Mouse (Mus musculus): ENCODE measurements at regions not wholly inside any gene's neighbourhood (a gene's known extent, or its start where the extent isn't known, plus 50 kb on each side); places are given as distances from the start of the nearest gene placed in this dataset.

GRCm38 (mm10) chr7:138083980-138084379, 313.6 kb downstream of the Tcerg1l start:
- no peak overlapping the region for H3K9ac ChIP-seq (ENCODE audit: low read length)
- WGBS = 16% methylated on average over 5 of the region's 5 CpGs
- H3K4me3 ChIP-seq (replicated peaks; ENCODE audit: low read length) = no peak overlapping the region
- no peak overlapping the region for H3K4me2 ChIP-seq (ENCODE audit: low read depth, low read length)
- H3K27me3 ChIP-seq (ENCODE audit: control insufficient read depth, insufficient read depth, low read length) = no peaks in the 10 kb centered on the region
- no peaks in the 10 kb centered on the region for H3K36me3 ChIP-seq (ENCODE audit: control insufficient read depth, insufficient read depth, low read length)
- no peak overlapping the region for H3K27ac ChIP-seq (ENCODE audit: low read length)
- H3K9me3 ChIP-seq (replicated peaks; ENCODE audit: control insufficient read depth, low read length) = no peaks in the 10 kb centered on the region
- ATAC-seq (ENCODE audit: insufficient read depth, low FRiP score) = peak; percentile 37; the same call in 1 of the 2 replicates
- no peaks in the 10 kb centered on the region for H3K4me1 ChIP-seq (ENCODE audit: control insufficient read depth, insufficient read depth, low read length)

DNA sequence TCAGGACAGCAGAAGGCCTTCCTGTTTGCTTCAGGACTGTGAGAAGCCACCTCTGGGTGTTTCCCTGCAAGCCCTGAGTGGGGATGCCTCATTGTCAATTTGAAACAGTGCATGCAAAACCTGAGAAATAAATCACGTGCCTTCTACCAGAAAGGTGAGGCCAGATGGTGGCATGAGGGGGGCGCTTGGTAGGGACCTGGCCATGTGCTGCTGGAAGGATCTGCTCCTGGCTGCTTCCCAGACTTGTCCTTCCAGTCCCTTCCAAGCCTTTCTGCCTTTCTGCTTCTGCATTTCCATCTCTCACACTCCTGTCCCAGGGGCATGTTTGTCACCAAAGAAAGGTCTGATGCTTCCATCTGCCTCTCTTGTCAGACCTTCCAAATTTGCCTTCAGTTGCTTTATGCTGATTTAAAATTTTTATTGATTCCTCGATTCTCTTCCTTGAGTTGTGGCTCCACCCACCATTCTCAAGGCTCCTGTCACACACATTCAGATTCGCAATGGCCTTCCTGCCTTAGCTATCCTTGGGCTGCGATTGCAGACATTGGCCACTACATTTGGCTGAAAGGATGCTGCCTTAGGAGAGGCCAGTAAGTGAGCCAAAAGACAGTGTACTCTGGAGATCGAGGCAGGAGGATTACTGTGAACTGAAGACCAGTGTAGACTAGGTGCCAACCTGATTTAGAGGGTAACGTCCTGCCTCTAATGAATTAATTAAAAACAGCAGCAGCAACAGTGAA, 289.9 kb downstream of the Tcerg1l start:
- ATAC-seq (ENCODE audit: insufficient read depth, low FRiP score) = no peak
- no peaks in the 10 kb centered on the region for H3K4me1 ChIP-seq (ENCODE audit: control insufficient read depth, insufficient read depth, low read length)
- no peaks in the 10 kb centered on the region for H3K36me3 ChIP-seq (ENCODE audit: control insufficient read depth, insufficient read depth, low read length)
- H3K27me3 ChIP-seq (ENCODE audit: control insufficient read depth, insufficient read depth, low read length) = no peaks in the 10 kb centered on the region
- no peak overlapping the region for H3K27ac ChIP-seq (ENCODE audit: low read length)
- H3K9ac ChIP-seq (ENCODE audit: low read length) = no peak overlapping the region
- no peak overlapping the region for H3K4me2 ChIP-seq (ENCODE audit: low read depth, low read length)
- no peaks in the 10 kb centered on the region for H3K9me3 ChIP-seq (replicated peaks; ENCODE audit: control insufficient read depth, low read length)
- no peak overlapping the region for H3K4me3 ChIP-seq (replicated peaks; ENCODE audit: low read length)
- WGBS = 74% methylated on average over 7 of the region's 7 CpGs

DNA sequence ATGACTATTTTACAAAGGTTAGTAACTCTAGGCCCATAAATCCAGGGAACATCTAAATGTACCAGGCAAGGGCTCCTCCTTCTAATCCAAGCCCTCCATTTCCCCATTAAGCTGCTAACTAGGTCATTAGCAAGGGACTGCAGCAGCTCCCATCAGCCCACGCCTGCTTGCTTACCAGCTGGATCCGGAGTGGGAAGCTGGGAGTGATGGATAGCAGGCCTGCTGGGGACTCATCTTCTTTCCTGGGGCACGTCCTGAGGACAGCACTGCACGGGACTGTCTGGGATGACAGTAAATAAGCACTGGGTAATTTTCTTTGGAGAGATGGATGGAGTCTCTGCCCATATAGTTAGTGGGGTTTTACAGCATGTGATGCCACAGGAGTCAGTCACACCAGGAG, 276.0 kb downstream of the Tcerg1l start:
- H3K4me3 ChIP-seq (replicated peaks; ENCODE audit: low read length) = no peak overlapping the region
- H3K27me3 ChIP-seq (ENCODE audit: control insufficient read depth, insufficient read depth, low read length) = no peaks in the 10 kb centered on the region
- no peak overlapping the region for H3K27ac ChIP-seq (ENCODE audit: low read length)
- H3K4me1 ChIP-seq (ENCODE audit: control insufficient read depth, insufficient read depth, low read length) = no peaks in the 10 kb centered on the region
- H3K36me3 ChIP-seq (ENCODE audit: control insufficient read depth, insufficient read depth, low read length) = no peaks in the 10 kb centered on the region
- H3K9ac ChIP-seq (ENCODE audit: low read length) = no peak overlapping the region
- ATAC-seq (ENCODE audit: insufficient read depth, low FRiP score) = no peak
- H3K9me3 ChIP-seq (replicated peaks; ENCODE audit: control insufficient read depth, low read length) = no peaks in the 10 kb centered on the region
- no peak overlapping the region for H3K4me2 ChIP-seq (ENCODE audit: low read depth, low read length)
- 32% methylated on average over 4 of the region's 4 CpGs for WGBS

- H3K4me1 ChIP-seq (ENCODE audit: control insufficient read depth, insufficient read depth, low read length) = no peaks in the 10 kb centered on the region
- H3K4me3 ChIP-seq (replicated peaks; ENCODE audit: low read length) = no peak overlapping the region
- H3K4me2 ChIP-seq (ENCODE audit: low read depth, low read length) = no peak overlapping the region
- no peaks in the 10 kb centered on the region for H3K27me3 ChIP-seq (ENCODE audit: control insufficient read depth, insufficient read depth, low read length)
- WGBS = 49% methylated on average over 2 of the region's 2 CpGs
- no peaks in the 10 kb centered on the region for H3K9me3 ChIP-seq (replicated peaks; ENCODE audit: control insufficient read depth, low read length)
- H3K27ac ChIP-seq (ENCODE audit: low read length) = no peak overlapping the region
- no peak overlapping the region for H3K9ac ChIP-seq (ENCODE audit: low read length)
- ATAC-seq (ENCODE audit: insufficient read depth, low FRiP score) = no peak
- H3K36me3 ChIP-seq (ENCODE audit: control insufficient read depth, insufficient read depth, low read length) = no peaks in the 10 kb centered on the region
Measured at GRCm38 (mm10) chr7:138129701-138130100, 267.8 kb downstream of the Tcerg1l start.

- ATAC-seq (ENCODE audit: insufficient read depth, low FRiP score) = no peak
- Histone ChIP-seq H3K4me1 (ENCODE audit: control insufficient read depth, insufficient read depth, low read length) (no peaks in the 10 kb centered on the region), H3K9ac (ENCODE audit: low read length) (no peak overlapping the region), H3K27me3 (ENCODE audit: control insufficient read depth, insufficient read depth, low read length) (no peaks in the 10 kb centered on the region), H3K9me3 (replicated peaks; ENCODE audit: control insufficient read depth, low read length) (no peaks in the 10 kb centered on the region), H3K4me3 (replicated peaks; ENCODE audit: low read length) (no peak overlapping the region), H3K4me2 (ENCODE audit: low read depth, low read length) (no peak overlapping the region), H3K27ac (ENCODE audit: low read length) (no peak overlapping the region), H3K36me3 (ENCODE audit: control insufficient read depth, insufficient read depth, low read length) (no peaks in the 10 kb centered on the region)
- 88% methylated on average over 6 of the region's 6 CpGs for WGBS
Measured at GRCm38 (mm10) chr7:138133427-138133826, 264.1 kb downstream of the Tcerg1l start.

DNA sequence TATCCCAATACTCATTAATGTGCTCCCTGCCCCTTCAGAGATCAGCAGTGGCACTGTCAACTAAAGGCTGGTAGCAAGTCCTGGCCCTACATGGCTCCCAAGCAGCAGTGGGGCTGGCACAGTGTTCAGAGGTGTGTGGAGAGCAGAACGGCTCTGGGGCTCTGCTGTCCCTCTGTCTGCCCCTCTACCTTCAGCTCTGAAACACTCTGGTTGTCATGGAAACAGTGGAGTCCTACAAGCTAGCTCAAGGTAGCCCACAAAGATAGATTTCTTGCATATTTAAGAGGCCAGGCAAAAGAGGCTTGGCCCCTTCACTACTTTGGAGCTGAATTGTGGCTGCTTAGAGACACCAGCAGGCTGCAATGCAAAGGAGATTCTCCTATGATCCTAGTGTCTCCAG, 259.6 kb downstream of the Tcerg1l start:
- no peak for ATAC-seq (ENCODE audit: insufficient read depth, low FRiP score)
- H3K36me3 ChIP-seq (ENCODE audit: control insufficient read depth, insufficient read depth, low read length) = no peaks in the 10 kb centered on the region
- H3K4me1 ChIP-seq (ENCODE audit: control insufficient read depth, insufficient read depth, low read length) = no peaks in the 10 kb centered on the region
- no peak overlapping the region for H3K9ac ChIP-seq (ENCODE audit: low read length)
- no peaks in the 10 kb centered on the region for H3K9me3 ChIP-seq (replicated peaks; ENCODE audit: control insufficient read depth, low read length)
- H3K27me3 ChIP-seq (ENCODE audit: control insufficient read depth, insufficient read depth, low read length) = no peaks in the 10 kb centered on the region
- WGBS = 28% methylated on average over 1 of the region's 1 CpGs
- H3K27ac ChIP-seq (ENCODE audit: low read length) = no peak overlapping the region
- H3K4me3 ChIP-seq (replicated peaks; ENCODE audit: low read length) = no peak overlapping the region
- no peak overlapping the region for H3K4me2 ChIP-seq (ENCODE audit: low read depth, low read length)

DNA sequence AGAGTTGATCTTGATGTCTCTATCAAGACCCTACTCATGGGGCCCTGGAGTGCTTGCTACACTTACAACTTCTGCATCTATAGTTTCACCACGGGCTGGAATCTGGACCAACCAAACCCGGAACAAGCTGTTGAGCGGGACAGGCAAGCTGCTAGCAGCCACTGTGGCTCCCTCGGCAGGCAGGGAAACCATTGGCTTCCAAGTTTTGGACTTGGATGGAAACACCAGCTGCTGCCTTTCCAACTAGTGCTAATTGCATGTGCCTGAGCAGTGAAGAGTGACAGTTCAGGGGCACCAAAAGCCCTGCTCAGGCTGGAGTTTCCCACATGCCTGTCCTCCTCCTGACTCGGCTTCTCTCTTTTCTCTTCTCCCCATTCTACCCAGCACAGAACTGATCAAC, 257.8 kb downstream of the Tcerg1l start:
- Histone ChIP-seq H3K36me3 (ENCODE audit: control insufficient read depth, insufficient read depth, low read length) (no peaks in the 10 kb centered on the region), H3K27ac (ENCODE audit: low read length) (no peak overlapping the region), H3K4me3 (replicated peaks; ENCODE audit: low read length) (no peak overlapping the region), H3K9ac (ENCODE audit: low read length) (no peak overlapping the region), H3K9me3 (replicated peaks; ENCODE audit: control insufficient read depth, low read length) (no peaks in the 10 kb centered on the region), H3K4me1 (ENCODE audit: control insufficient read depth, insufficient read depth, low read length) (no peaks in the 10 kb centered on the region), H3K27me3 (ENCODE audit: control insufficient read depth, insufficient read depth, low read length) (no peaks in the 10 kb centered on the region), H3K4me2 (ENCODE audit: low read depth, low read length) (no peak overlapping the region)
- no peak for ATAC-seq (ENCODE audit: insufficient read depth, low FRiP score)
- WGBS = 80% methylated on average over 5 of the region's 5 CpGs

GRCm38 (mm10) chr7:138149496-138149895, 248.0 kb downstream of the Tcerg1l start:
- Histone ChIP-seq H3K4me2 (ENCODE audit: low read depth, low read length) (no peak overlapping the region), H3K9me3 (replicated peaks; ENCODE audit: control insufficient read depth, low read length) (no peaks in the 10 kb centered on the region), H3K4me3 (replicated peaks; ENCODE audit: low read length) (no peak overlapping the region), H3K9ac (ENCODE audit: low read length) (no peak overlapping the region), H3K27ac (ENCODE audit: low read length) (no peak overlapping the region), H3K36me3 (ENCODE audit: control insufficient read depth, insufficient read depth, low read length) (no peaks in the 10 kb centered on the region), H3K4me1 (ENCODE audit: control insufficient read depth, insufficient read depth, low read length) (no peaks in the 10 kb centered on the region), H3K27me3 (ENCODE audit: control insufficient read depth, insufficient read depth, low read length) (0 out of 2 replicates have a peak, but pooled peaks cover 3% of the 10 kb centered on the region)
- WGBS = 82% methylated on average over 2 of the region's 2 CpGs
- no peak for ATAC-seq (ENCODE audit: insufficient read depth, low FRiP score)

DNA sequence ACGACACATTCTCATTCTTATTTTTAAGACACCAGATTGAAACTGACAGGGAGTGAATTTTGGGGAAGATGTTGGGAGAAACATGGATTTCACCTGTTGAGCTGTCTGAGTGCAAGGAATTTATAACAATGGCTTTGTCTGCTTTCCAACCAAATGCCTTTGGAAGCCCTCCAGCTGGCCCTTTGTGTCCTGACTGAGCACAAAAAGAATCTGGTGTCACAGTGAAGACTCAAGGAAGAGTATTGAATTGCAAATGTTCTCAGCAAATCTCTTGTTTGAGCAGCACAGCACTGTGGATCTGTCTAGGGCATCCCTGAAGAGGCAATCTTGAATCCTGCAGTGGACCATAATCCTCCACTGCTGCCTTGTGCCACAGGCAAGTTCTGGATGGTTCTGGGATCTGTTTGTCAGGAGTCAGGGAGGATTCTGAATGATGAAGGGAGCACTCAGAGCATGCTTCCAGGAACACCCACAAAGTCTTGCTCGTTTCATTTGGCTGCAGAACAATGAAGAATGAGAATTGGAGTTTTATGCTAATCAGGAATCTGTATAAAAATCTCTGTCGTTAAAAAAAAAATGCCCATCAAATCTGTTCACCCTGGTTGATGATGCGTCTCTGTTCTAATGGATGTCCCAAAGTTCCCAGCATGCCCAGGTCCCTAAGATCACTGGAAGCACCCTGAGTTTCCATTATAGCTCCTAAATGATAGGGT, 243.9 kb downstream of the Tcerg1l start:
- no peak for ATAC-seq (ENCODE audit: insufficient read depth, low FRiP score)
- Histone ChIP-seq H3K27ac (ENCODE audit: low read length) (no peak overlapping the region), H3K9ac (ENCODE audit: low read length) (no peak overlapping the region), H3K4me1 (ENCODE audit: control insufficient read depth, insufficient read depth, low read length) (no peaks in the 10 kb centered on the region), H3K4me3 (replicated peaks; ENCODE audit: low read length) (no peak overlapping the region), H3K36me3 (ENCODE audit: control insufficient read depth, insufficient read depth, low read length) (no peaks in the 10 kb centered on the region), H3K27me3 (ENCODE audit: control insufficient read depth, insufficient read depth, low read length) (0 out of 2 replicates have a peak, but pooled peaks cover 3% of the 10 kb centered on the region), H3K4me2 (ENCODE audit: low read depth, low read length) (no peak overlapping the region), H3K9me3 (replicated peaks; ENCODE audit: control insufficient read depth, low read length) (no peaks in the 10 kb centered on the region)
- WGBS = 65% methylated on average over 4 of the region's 4 CpGs
